Mouse (Mus musculus) adrenal gland, postnatal 36 days (tissue): ENCODE measurements around the gene Slc7a4. TPM values are rescaled to one million over a fixed set of nuclear protein-coding genes. Genes with fewer than 3 reads are reported as not detected.
"Not testable (repeated sequence)": the region's sequence is repeated elsewhere in the genome, so short reads cannot be mapped to it uniquely, and the experiment has no call there.

Source experiments
- DNase-seq, 2 experiments: peaks; one replicate each; pipeline ENCODE4 v3.0.0; 2021; ENCODE audit warnings: mixed read lengths in 1 of 2
- total RNA-seq, 2 experiments: library from RNA; stranded (reverse); gene quantifications; 2 replicates each; pipeline ENCODE4 v1.2.3; 2021

Gene Slc7a4
- total RNA-seq, 2 experiments from 2014 or later = 10.1 to 17.8 TPM

- DNase-seq = no peak
These were observed 19.4 kb downstream of the Slc7a4 start for GRCm38 (mm10) chr16:17563580-17563979.

- peak; percentile 66 to 72 for DNase-seq
These were observed 21.2 kb downstream of the Slc7a4 start, which contains the start of gene P2rx6 for GRCm38 (mm10) chr16:17561751-17562208. P2rx6 (plus strand) TSS chr16:17561885.

GRCm38 (mm10) chr16:17561128-17561750, 21.8 kb downstream of the Slc7a4 start, which contains the start of gene Lrrc74b:
Lrrc74b (minus strand) TSS chr16:17561247.
- DNase-seq = peak; percentile 56 to 78

GRCm38 (mm10) chr16:17559396-17560027, 23.5 kb downstream of the Slc7a4 start:
- no peak for DNase-seq

GRCm38 (mm10) chr16:17558811-17559210, 24.2 kb downstream of the Slc7a4 start:
- DNase-seq = no peak

- peak; percentile 76 to 82 for DNase-seq
These were observed 25.0 kb downstream of the Slc7a4 start for GRCm38 (mm10) chr16:17557947-17558480.

- DNase-seq = no peak
These were observed 26.1 kb downstream of the Slc7a4 start for GRCm38 (mm10) chr16:17556907-17557306.

GRCm38 (mm10) chr16:17556180-17556579, 26.8 kb downstream of the Slc7a4 start:
- DNase-seq = no peak

GRCm38 (mm10) chr16:17554702-17555101, 28.3 kb downstream of the Slc7a4 start:
- not testable (repeated sequence) for DNase-seq

GRCm38 (mm10) chr16:17553910-17554685, 28.9 kb downstream of the Slc7a4 start:
- peak; percentile 21 to 49 for DNase-seq

GRCm38 (mm10) chr16:17552837-17553236, 30.2 kb downstream of the Slc7a4 start:
- no peak for DNase-seq

- DNase-seq = no peak
These were observed 40.4 kb downstream of the Slc7a4 start for GRCm38 (mm10) chr16:17542632-17543031.

GRCm38 (mm10) chr16:17536584-17536983, 46.4 kb downstream of the Slc7a4 start:
- DNase-seq = no peak

- DNase-seq = no peak
These were observed 50.2 kb downstream of the Slc7a4 start for GRCm38 (mm10) chr16:17532676-17533329.

- peak in 1 of 2 experiments; percentile 26 for DNase-seq
These were observed 50.7 kb downstream of the Slc7a4 start for GRCm38 (mm10) chr16:17532271-17532670.

- peak; percentile 98 to 99 for DNase-seq
These were observed 52.2 kb downstream of the Slc7a4 start, which contains the start of gene Thap7 for GRCm38 (mm10) chr16:17530640-17531288. Thap7 (minus strand) TSS chr16:17531136.

- peak in 1 of 2 experiments; percentile 17 for DNase-seq
These were observed 52.9 kb downstream of the Slc7a4 start for GRCm38 (mm10) chr16:17529981-17530586.

- no peak for DNase-seq
These were observed 54.7 kb downstream of the Slc7a4 start for GRCm38 (mm10) chr16:17528276-17528675.

- DNase-seq = no peak
These were observed 55.4 kb downstream of the Slc7a4 start for GRCm38 (mm10) chr16:17527606-17528005.

GRCm38 (mm10) chr16:17526223-17526622, 56.8 kb downstream of the Slc7a4 start:
- DNase-seq = no peak

- no peak for DNase-seq
These were observed 57.5 kb downstream of the Slc7a4 start for GRCm38 (mm10) chr16:17525524-17525923.
